Mouse (Mus musculus) liver, postnatal 0 days (tissue): ENCODE measurements at regions not wholly inside any gene's neighbourhood (a gene's known extent, or its start where the extent isn't known, plus 50 kb on each side); places are given as distances from the start of the nearest gene placed in this dataset.

Experiments
- CTCF ChIP-seq: sonication (generic); IDR thresholded peaks from 2 replicates; pipeline ENCODE4 v1.5.1; 2016; ENCODE audit warnings: antibody characterized with exemption, low read depth
- EP300 ChIP-seq: IDR thresholded peaks from 2 replicates; pipeline ENCODE4 v1.6.1; 2016; ENCODE audit warnings: antibody characterized with exemption, low read depth, mild to moderate bottlenecking

- TF ChIP-seq CTCF, result no peak
- no peak for TF ChIP-seq EP300
These were observed 275.7 kb upstream of the Pfn2 start for GRCm38 (mm10) chr3:58123396-58124077.
